Mouse (Mus musculus): ENCODE data around the gene Wnt7b. TPM values are rescaled to one million over a fixed set of nuclear protein-coding genes. Genes with fewer than 3 reads are reported as not detected.

Wnt7b gene
- polyA plus RNA-seq, 1 experiment from 2014 or later: 79.5 TPM

DNA sequence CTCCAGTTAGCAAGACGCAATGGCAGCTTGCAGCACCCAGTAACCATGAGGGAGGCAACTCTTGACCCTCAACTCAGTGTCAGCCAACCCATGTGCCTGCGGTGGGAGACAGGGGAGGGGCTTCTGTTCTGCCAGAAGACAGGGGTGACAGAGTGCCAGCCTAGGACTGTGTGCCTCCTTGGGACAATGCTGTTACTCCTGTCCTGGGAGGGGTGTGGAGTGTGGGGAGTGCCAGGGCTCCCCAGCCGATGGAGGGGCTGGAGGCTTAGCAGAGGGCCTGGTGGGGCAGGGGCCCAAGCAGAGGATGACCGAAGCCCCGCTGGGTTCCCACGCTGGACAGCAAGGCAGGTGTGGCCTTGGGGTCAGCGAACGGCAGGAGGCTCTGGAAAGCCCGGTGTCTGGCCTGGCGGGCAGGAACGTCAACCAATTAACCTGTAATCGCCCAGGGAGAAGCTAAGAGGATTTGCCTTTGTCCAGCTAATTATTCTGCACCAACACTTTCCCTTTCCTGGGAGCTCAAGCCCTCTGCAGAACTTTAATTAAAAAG, 57.8 kb downstream of the Wnt7b start:
- WGBS: 17% methylated on average over 12 of the region's 12 CpGs
- H3K4me2 ChIP-seq (replicated peaks): no peak overlapping the region
- no peaks in the 10 kb centered on the region for H3K9me3 ChIP-seq (replicated peaks)
- H3K36me3 ChIP-seq: no peaks in the 10 kb centered on the region
- no peak overlapping the region for H3K9ac ChIP-seq
- no peak overlapping the region for H3K4me3 ChIP-seq
- no peak overlapping the region for H3K27ac ChIP-seq
- peaks cover 15% of the 10 kb centered on the region for H3K4me1 ChIP-seq
- ATAC-seq (ENCODE audit: low FRiP score): no peak
- peaks cover 17% of the 10 kb centered on the region for H3K27me3 ChIP-seq

DNA sequence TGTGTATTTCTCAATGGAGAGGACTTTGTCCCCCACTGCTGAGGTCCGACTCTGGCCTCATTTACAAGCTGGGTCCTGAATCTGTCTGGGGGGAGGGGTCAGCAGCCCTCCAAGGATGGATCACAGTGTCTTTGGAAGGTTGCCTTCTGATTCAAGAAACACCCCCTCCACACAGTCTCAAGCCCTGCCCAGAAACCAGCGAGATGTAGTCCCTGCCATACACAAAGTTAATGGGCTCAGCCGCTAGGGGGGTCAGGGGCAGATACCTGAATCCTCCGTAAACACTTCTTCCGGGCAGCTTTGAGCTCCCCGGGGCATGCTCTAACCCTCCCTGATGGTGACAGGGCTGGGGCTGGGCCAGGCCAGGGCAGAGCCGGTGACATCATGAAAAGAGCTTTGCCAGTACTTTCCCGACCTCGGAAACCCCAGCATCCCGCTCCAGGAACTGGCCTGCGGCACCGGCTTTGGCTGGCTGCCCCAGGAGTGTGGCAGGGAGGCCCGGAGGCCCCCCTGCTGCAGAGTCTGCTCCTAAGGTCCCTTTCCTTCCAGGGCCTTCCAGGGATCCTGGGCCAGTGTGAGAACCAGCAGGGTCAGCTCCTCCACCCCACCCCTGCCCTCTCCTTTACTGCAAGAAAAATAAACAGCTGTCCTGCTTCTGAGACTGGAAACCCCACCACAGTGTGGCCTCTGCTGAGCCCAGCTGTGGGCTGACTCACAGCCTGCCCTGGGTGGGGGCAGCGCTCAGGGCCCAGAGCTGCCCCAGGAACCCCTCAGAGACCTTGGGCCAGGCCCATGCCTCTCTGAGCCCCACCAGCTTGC, 58.9 kb downstream of the Wnt7b start:
- Histone ChIP-seq H3K4me3 (no peak overlapping the region), H3K27ac (no peak overlapping the region), H3K27me3 (peaks cover 17% of the 10 kb centered on the region), H3K36me3 (no peaks in the 10 kb centered on the region), H3K4me1 (peaks cover 15% of the 10 kb centered on the region), H3K9ac (no peak overlapping the region; the same call in 1 of the 2 replicates), H3K9me3 (replicated peaks) (no peaks in the 10 kb centered on the region), H3K4me2 (replicated peaks) (peak overlapping the region; percentile 19; the same call in 1 of the 2 replicates)
- peak; percentile 48; the same call in 1 of the 2 replicates for ATAC-seq (ENCODE audit: low FRiP score)
- WGBS: 15% methylated on average over 14 of the region's 14 CpGs

GRCm38 (mm10) chr15:85519438-85519837, 62.8 kb downstream of the Wnt7b start:
- WGBS: 66% methylated on average over 4 of the region's 4 CpGs
- H3K9ac ChIP-seq: no peak overlapping the region

DNA sequence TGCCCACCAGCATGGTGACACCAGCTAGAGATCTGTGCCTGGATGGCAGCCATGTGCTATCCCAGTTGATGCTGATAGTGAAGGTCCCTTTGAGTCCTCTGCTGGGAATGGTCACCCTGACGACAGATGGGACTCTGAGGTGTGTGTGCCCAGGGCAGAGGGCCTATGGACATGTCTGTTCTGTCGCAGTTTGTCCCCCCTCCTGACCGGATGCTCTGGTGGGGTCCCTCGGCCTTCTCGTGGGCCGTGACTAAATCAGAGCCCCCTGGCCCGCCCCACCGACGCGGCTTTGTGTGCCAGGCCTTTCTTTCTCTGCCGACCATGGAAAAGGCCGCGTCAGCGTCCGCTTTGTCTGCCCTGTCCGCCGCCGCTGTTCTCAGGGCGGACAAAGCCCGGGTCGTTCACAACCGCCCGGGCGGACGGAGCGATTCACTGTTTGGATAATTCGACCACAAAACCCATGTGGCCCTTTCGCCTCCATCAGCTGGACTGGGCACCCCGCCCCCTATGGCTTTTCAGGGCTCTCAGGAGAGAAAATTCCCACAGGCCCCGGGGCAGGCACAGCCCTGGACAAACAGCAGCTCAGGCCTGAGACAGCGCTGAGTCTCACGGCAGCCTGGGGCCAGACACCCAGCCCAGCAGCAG, 74.8 kb downstream of the Wnt7b start:
- 0 out of 2 replicates have a peak overlapping the region, but pooled peaks have one; percentile 2 for H3K4me2 ChIP-seq (replicated peaks)
- peak; percentile 73 for ATAC-seq (ENCODE audit: low FRiP score)
- peaks cover 33% of the 10 kb centered on the region for H3K4me1 ChIP-seq
- H3K9me3 ChIP-seq (replicated peaks): no peaks in the 10 kb centered on the region
- 13% methylated on average over 32 of the region's 32 CpGs for WGBS
- H3K36me3 ChIP-seq: no peaks in the 10 kb centered on the region
- H3K4me3 ChIP-seq: no peak overlapping the region
- 0 out of 2 replicates have a peak overlapping the region, but pooled peaks have one; percentile 18 for H3K9ac ChIP-seq
- peak overlapping the region; percentile 86 for H3K27ac ChIP-seq
- no peaks in the 10 kb centered on the region for H3K27me3 ChIP-seq

More at GRCm38 (mm10) chr15:85519438-85519837, 62.8 kb downstream of the Wnt7b start:
- Histone ChIP-seq H3K36me3 (no peaks in the 10 kb centered on the region), H3K4me1 (peaks cover 12% of the 10 kb centered on the region), H3K4me3 (no peak overlapping the region), H3K27ac (no peak overlapping the region), H3K9me3 (replicated peaks) (no peaks in the 10 kb centered on the region), H3K27me3 (peaks cover 7% of the 10 kb centered on the region), H3K4me2 (replicated peaks) (no peak overlapping the region)
- ATAC-seq (ENCODE audit: low FRiP score): no peak

DNA sequence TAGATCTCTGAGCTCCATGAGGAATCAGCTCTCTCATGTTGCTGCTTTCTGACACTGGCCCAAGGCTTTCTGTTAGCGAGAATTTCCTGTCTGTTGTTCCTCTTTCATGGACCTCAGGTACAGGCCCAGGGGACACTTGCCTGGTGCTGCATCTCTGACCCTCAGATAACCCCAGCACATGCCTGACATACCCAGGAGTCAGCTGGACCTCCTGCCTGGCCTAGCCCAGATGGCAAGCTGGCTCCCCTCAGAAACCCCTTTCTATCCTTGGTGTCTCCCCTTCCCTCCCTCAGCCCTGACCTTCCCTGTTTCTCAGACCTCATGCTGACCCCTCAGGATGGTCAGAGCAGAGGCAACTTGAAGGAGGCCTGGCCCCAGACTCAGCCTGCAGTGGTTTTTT, 75.6 kb downstream of the Wnt7b start:
- no peak for ATAC-seq (ENCODE audit: low FRiP score)
- H3K9ac ChIP-seq: no peak overlapping the region

DNA sequence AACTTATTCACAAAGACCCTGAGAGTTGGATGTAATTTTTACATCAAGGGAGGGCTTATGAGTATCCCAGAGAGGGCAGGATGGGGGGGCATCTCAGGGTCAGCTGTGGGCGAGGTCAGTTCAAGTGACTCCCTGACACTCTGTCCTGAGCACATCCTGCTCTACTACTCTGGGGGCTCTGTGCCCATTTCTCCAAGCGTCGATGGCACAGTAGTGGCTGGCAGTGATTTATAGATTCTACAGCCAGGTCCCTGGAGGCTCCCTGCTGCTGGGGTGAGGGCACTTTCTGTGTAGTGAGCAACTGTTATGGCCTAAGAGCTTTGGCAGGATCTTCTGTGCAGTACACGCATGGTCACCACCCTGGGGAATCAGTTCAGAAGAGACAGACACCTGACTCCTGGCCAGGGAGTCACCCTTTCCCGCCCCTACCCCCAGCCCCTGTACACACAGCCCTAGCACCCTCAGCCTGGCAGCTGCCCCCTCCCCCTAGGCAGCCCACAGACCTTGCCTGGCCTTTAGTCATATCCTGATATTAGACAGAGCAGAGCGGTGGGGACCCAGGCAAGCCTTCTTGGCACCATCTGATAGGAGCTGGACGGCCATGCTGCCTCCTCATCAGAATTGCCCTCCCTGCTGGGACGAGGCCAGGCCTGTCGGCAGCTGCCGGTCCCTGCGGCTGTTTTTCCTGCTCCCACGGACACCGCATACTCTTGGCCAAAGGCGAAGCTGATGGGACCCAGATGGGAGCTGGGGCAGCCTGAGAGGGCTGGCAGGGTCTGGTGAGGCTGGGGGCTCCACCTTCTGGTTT, 77.0 kb downstream of the Wnt7b start:
- ATAC-seq (ENCODE audit: low FRiP score): 0 out of 2 replicates have a peak, but pooled peaks have one; percentile 27
- Histone ChIP-seq H3K27ac (peak overlapping the region; percentile 14; the same call in 1 of the 2 replicates), H3K4me2 (replicated peaks) (no peak overlapping the region), H3K4me1 (peaks cover 33% of the 10 kb centered on the region), H3K9me3 (replicated peaks) (no peaks in the 10 kb centered on the region), H3K4me3 (no peak overlapping the region), H3K9ac (no peak overlapping the region), H3K36me3 (no peaks in the 10 kb centered on the region), H3K27me3 (no peaks in the 10 kb centered on the region)
- 44% methylated on average over 14 of the region's 14 CpGs for WGBS

More for the DNA sequence above, 75.6 kb downstream of the Wnt7b start:
- H3K27ac ChIP-seq: peak overlapping the region; percentile 86; the same call in 1 of the 2 replicates
- H3K27me3 ChIP-seq: no peaks in the 10 kb centered on the region
- H3K9me3 ChIP-seq (replicated peaks): no peaks in the 10 kb centered on the region
- H3K4me1 ChIP-seq: peaks cover 33% of the 10 kb centered on the region
- no peak overlapping the region for H3K4me2 ChIP-seq (replicated peaks)
- H3K4me3 ChIP-seq: no peak overlapping the region
- WGBS: 46% methylated on average over 1 of the region's 1 CpGs
- no peaks in the 10 kb centered on the region for H3K36me3 ChIP-seq

DNA sequence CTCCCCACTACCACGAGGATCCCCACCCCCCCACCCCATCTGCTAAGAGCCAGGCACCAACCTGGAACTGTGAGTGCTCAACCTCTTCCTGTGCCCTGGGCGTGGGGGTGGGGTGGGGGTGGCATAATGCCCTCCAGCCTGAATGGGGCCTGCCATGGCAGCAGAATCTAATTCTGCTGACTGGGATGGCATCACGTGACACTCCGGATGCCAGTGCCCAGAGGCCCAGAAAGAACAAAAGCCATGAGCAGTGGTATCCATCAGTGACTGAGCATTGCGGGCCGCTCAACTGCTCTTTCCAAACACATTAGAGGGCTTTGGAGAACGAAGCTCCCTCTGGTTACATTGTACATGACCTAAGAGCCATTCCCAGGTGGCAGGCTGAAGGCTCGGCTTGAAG, 79.1 kb downstream of the Wnt7b start, which contains the start of gene 7530416G11Rik:
Gene 7530416G11Rik (minus strand): TSS at position 101 of the 400 bp plus-strand sequence.
- Histone ChIP-seq H3K36me3 (no peaks in the 10 kb centered on the region), H3K27ac (no peak within 1 kb of the TSS), H3K4me3 (no peak within 1 kb of the TSS), H3K27me3 (no peaks in the 10 kb centered on the region), H3K9me3 (replicated peaks) (no peaks in the 10 kb centered on the region), H3K4me2 (replicated peaks) (no peak within 1 kb of the TSS), H3K9ac (no peak within 1 kb of the TSS), H3K4me1 (peaks cover 40% of the 10 kb centered on the region)
- WGBS: 82% methylated on average over 8 of the region's 8 CpGs
- ATAC-seq (ENCODE audit: low FRiP score): no peak

DNA sequence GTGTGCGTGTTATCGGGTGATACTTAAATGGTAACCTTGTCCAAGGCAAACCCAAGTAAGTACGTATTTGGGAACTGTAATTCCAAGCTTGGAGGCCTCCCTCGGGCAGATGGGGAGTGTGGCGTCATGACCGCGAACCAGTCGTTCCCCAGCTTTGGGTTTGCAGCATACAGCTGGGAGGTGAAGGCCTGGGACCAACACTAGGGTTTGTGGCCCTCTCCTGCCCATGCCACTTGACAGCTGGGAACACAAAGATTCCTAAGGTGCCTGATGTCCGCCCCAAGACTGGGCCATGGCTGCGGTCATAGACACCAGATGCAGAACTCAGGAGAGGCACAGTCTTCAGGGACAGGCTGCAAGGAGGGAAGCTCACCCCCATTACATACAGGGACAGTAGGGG, 82.0 kb downstream of the Wnt7b start:
- Histone ChIP-seq H3K36me3 (no peaks in the 10 kb centered on the region), H3K4me3 (no peak overlapping the region), H3K4me2 (replicated peaks) (no peak overlapping the region), H3K4me1 (peaks cover 24% of the 10 kb centered on the region), H3K27ac (no peak overlapping the region), H3K27me3 (peaks cover 4% of the 10 kb centered on the region; the same call in 1 of the 2 replicates), H3K9ac (no peak overlapping the region), H3K9me3 (replicated peaks) (no peaks in the 10 kb centered on the region)
- 86% methylated on average over 10 of the region's 10 CpGs for WGBS
- ATAC-seq (ENCODE audit: low FRiP score): no peak

- no peaks in the 10 kb centered on the region for H3K9me3 ChIP-seq (replicated peaks)
- peak overlapping the region; percentile 81 for H3K27ac ChIP-seq
- ATAC-seq (ENCODE audit: low FRiP score): peak; percentile 83
- H3K9ac ChIP-seq: no peak overlapping the region
- peaks cover 5% of the 10 kb centered on the region; the same call in 1 of the 2 replicates for H3K27me3 ChIP-seq
- no peaks in the 10 kb centered on the region for H3K36me3 ChIP-seq
- WGBS: 20% methylated on average over 10 of the region's 10 CpGs
- no peak overlapping the region for H3K4me2 ChIP-seq (replicated peaks)
- H3K4me1 ChIP-seq: peaks cover 39% of the 10 kb centered on the region
- H3K4me3 ChIP-seq: no peak overlapping the region
These were observed 84.2 kb downstream of the Wnt7b start for GRCm38 (mm10) chr15:85497981-85498475.

DNA sequence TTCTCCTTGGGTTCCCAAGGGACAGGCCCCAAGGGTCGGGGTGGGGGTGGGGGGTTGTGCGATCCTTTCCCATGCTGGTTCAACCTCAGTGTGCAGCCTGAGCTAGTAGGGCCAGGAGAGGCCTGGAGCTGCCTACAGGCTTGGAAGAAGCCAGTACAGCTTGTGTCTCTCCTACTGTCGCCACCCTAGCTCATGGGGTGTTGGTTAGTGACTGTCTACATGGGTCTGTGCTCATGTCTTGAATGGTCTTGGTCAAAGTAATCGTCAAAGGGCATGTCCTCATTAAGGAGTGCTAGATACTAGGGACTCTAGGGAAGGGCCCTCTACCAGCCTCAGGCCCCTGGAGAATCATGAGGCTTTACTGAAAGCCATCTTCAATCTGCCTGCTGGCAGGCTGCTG, 84.7 kb downstream of the Wnt7b start:
- H3K27me3 ChIP-seq: peaks cover 5% of the 10 kb centered on the region; the same call in 1 of the 2 replicates
- no peak overlapping the region for H3K9ac ChIP-seq
- no peak overlapping the region for H3K4me2 ChIP-seq (replicated peaks)
- peak; percentile 42 for ATAC-seq (ENCODE audit: low FRiP score)
- 68% methylated on average over 4 of the region's 4 CpGs for WGBS
- H3K36me3 ChIP-seq: no peaks in the 10 kb centered on the region
- peaks cover 39% of the 10 kb centered on the region for H3K4me1 ChIP-seq
- H3K27ac ChIP-seq: peak overlapping the region; percentile 81
- no peaks in the 10 kb centered on the region for H3K9me3 ChIP-seq (replicated peaks)
- no peak overlapping the region for H3K4me3 ChIP-seq

GRCm38 (mm10) chr15:85494163-85494621, 88.1 kb downstream of the Wnt7b start:
- peak overlapping the region; percentile 58 for H3K27ac ChIP-seq
- H3K4me1 ChIP-seq: peaks cover 46% of the 10 kb centered on the region
- peak; percentile 29; the same call in 1 of the 2 replicates for ATAC-seq (ENCODE audit: low FRiP score)
- H3K9ac ChIP-seq: no peak overlapping the region
- no peaks in the 10 kb centered on the region for H3K36me3 ChIP-seq
- H3K9me3 ChIP-seq (replicated peaks): no peaks in the 10 kb centered on the region
- 0 out of 2 replicates have a peak overlapping the region, but pooled peaks have one; percentile 6 for H3K4me2 ChIP-seq (replicated peaks)
- 4% methylated on average over 11 of the region's 11 CpGs for WGBS
- peaks cover 5% of the 10 kb centered on the region; the same call in 1 of the 2 replicates for H3K27me3 ChIP-seq
- H3K4me3 ChIP-seq: no peak overlapping the region
